ENCODE assay signal across 20 mouse cellular contexts in genomic region chr16:10788271-10788670, GRCm38 (mm10). TPM values are rescaled to one million over a fixed set of nuclear protein-coding genes. Genes with fewer than 3 reads are reported as not detected.
DNase-seq lines count a peak whose midpoint lies in the region; TF ChIP-seq lines count a peak whose summit lies in the region.
"Had no signal": no experiment of that assay in that cellular context is flagged by ENCODE, and none has a peak within 500 bp of the region (broad histone marks: within the 10 kb centered on the region; RNA-seq: fewer than 3 reads in every experiment).

Tnp2 (minus strand) TSS chr16:10788660.

- no peak within 1 kb of the TSS for H3K4me3 ChIP-seq in gastrocnemius, adult 2 months
- H3K4me3 ChIP-seq: forebrain, embryonic 12.5 days; neural tube, embryonic 15.5 days had no signal

- H3K27ac ChIP-seq in gastrocnemius, adult 2 months: peak within 1 kb of the TSS; percentile 94; the same call in 1 of the 2 replicates
- H3K27ac ChIP-seq: forebrain, embryonic 12.5 days; neural tube, embryonic 15.5 days had no signal

- no peak for DNase-seq in gastrocnemius, adult 2 months
- no peak for DNase-seq in gastrocnemius, postnatal 14 days
- peak; percentile 63 for DNase-seq in CD4-positive, CD25-positive, alpha-beta regulatory T cell, adult 2 months (ENCODE audit: low read depth, low spot score)
- peak; percentile 25 for DNase-seq in ZHBTc4 (ENCODE audit: low read depth, low spot score)
- DNase-seq in naive thymus-derived CD4-positive, alpha-beta T cell, adult 2 months (ENCODE audit: low read depth): peak; percentile 62
- DNase-seq in adrenal gland, postnatal 4 days (ENCODE audit: low spot score in 2 of 2): no peak
- no peak for DNase-seq in left cerebral cortex, postnatal 14 days (ENCODE audit: low spot score in 2 of 2)
- DNase-seq in heart, postnatal 25 days (ENCODE audit: low spot score): no peak
- DNase-seq: cerebellum, adult 9-10 months; kidney, adult 18-20 months; layer of hippocampus, postnatal 36 days; lung, embryonic 14.5 days; right cerebral cortex, adult 18-20 months had no signal

- no peak for TF ChIP-seq CTCF in gastrocnemius, adult 2 months (IDR thresholded peaks at IDR 0.05)

- intact Hi-C loops in gastrocnemius, adult 2 months (cut with DNase I): no loop called here
- intact Hi-C loops in gastrocnemius, postnatal 14 days (cut with DNase I; ENCODE audit: low total_unique reads): loop anchor here (5.0 kb wide), 2 partner anchors 126 to 221 kb away; no protein-coding TSS in a partner anchor
- intact Hi-C loops in left cerebral cortex, postnatal 14 days (cut with DNase I): loop anchor here (5.0 kb wide), 3 partner anchors 49 to 201 kb away; partner anchors contain the start of gene Rmi2
- intact Hi-C loops in heart, postnatal 25 days (cut with DNase I): loop anchor here (5.0 kb wide), 1 partner anchor 79 kb away; no protein-coding TSS in a partner anchor

RNA-seq across cellular contexts. Expression of gene Tnp2, which starts in this region (rescaled TPM):
- not detected for total RNA-seq in gastrocnemius, adult 2 months (2021)
- total RNA-seq in gastrocnemius, postnatal 14 days (2021): not detected
- total RNA-seq in adrenal gland, postnatal 4 days (2021): not detected
- not detected for total RNA-seq in left cerebral cortex, postnatal 14 days (2021)
- total RNA-seq in heart, postnatal 25 days (2021): not detected
- total RNA-seq: adrenal gland, adult 18-20 months; heart, adult 8-10 months; hematopoietic stem cell, adult 5-6 weeks; layer of hippocampus, postnatal 36 days; liver, adult 2 months; megakaryocyte, adult 5-6 weeks had no signal

Comparison
In these comparisons a context has a peak if more than half of its experiments do, and no peak if none do; other contexts are left out.
1. DNase-seq: peak in CD4-positive, CD25-positive, alpha-beta regulatory T cell, adult 2 months (single experiment), ZHBTc4 (single experiment) and naive thymus-derived CD4-positive, alpha-beta T cell, adult 2 months (single experiment); none in gastrocnemius, adult 2 months (single experiment), gastrocnemius, postnatal 14 days (single experiment), adrenal gland, postnatal 4 days (0 of 2), left cerebral cortex, postnatal 14 days (0 of 2) and heart, postnatal 25 days (single experiment).